ENCODE assay signal across 36 mouse cellular contexts in the genomic region with DNA sequence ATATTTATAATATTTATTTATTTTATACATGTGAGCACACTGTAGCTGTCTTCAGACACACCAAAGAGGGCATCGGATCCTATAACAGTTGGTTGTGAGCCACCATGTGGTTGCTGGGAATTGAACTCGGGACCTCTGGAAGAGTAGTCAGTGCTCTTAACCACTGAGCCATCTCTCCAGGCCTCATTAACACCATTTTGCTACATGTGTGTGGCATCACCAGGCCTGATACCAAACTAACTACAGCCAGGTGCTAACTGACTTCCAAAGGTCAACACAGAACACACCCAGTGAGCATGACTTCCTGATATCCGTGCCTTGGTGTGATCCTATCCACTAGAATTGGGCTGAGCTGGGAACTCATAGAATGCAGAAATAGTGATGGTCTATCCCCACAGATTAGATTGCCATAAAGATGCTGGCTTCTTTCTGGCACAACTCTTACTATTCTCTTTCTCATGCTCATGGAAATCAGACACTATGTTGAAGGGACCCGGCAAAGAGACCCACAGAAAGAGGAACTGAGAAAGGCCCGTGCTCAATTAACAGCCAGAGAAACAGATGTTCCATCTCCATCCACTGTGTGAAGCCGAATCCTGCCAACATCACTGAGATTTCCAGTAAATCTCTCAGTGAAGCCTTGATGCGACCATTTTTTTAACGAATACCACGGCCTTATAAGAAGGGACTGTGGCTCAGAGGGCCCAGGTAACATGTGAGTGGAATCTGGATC. TPM values are rescaled to one million over a fixed set of nuclear protein-coding genes. Genes with fewer than 3 reads are reported as not detected.
"Had no signal": no experiment of that assay in that cellular context is flagged by ENCODE, and none has a peak within 500 bp of the region (broad histone marks: within the 10 kb centered on the region; RNA-seq: fewer than 3 reads in every experiment).

No protein-coding gene starts in this region.

- H3K4me2 ChIP-seq: heart, embryonic 11.5 days; heart, embryonic 12.5 days; heart, embryonic 13.5 days; heart, embryonic 15.5 days; hindbrain, embryonic 12.5 days; hindbrain, embryonic 13.5 days; hindbrain, embryonic 14.5 days; hindbrain, embryonic 15.5 days; intestine, embryonic 15.5 days; kidney, embryonic 15.5 days had no signal

- ATAC-seq: hindbrain, embryonic 16.5 days; hindbrain, postnatal 0 days; inflammation-experienced regulatory T-cells, adult 6 months; intestine, embryonic 15.5 days; intestine, embryonic 16.5 days; intestine, postnatal 0 days had no signal

- H3K27me3 ChIP-seq: heart, embryonic 12.5 days; heart, embryonic 13.5 days; heart, embryonic 15.5 days; hindbrain, embryonic 12.5 days; hindbrain, embryonic 13.5 days; hindbrain, embryonic 15.5 days; intestine, embryonic 15.5 days; kidney, embryonic 15.5 days had no signal

- H3K4me1 ChIP-seq: heart, embryonic 10.5 days; heart, embryonic 12.5 days; heart, embryonic 15.5 days; hindbrain, embryonic 10.5 days; hindbrain, embryonic 12.5 days; hindbrain, embryonic 13.5 days; hindbrain, embryonic 15.5 days; intestine, embryonic 15.5 days had no signal

- H3K9ac ChIP-seq: heart, embryonic 12.5 days; heart, embryonic 13.5 days; heart, embryonic 15.5 days; hindbrain, embryonic 12.5 days; hindbrain, embryonic 13.5 days; hindbrain, embryonic 14.5 days; hindbrain, embryonic 15.5 days; intestine, embryonic 15.5 days; kidney, embryonic 15.5 days had no signal

- H3K4me3 ChIP-seq: heart, embryonic 10.5 days; heart, embryonic 12.5 days; heart, embryonic 13.5 days; heart, embryonic 15.5 days; hindbrain, embryonic 10.5 days; hindbrain, embryonic 12.5 days; hindbrain, embryonic 13.5 days; hindbrain, embryonic 15.5 days; intestine, embryonic 15.5 days; kidney, embryonic 15.5 days; layer of hippocampus, adult 2 months had no signal

- H3K36me3 ChIP-seq: heart, embryonic 10.5 days; heart, embryonic 12.5 days; heart, embryonic 13.5 days; heart, embryonic 15.5 days; hindbrain, embryonic 10.5 days; hindbrain, embryonic 12.5 days; hindbrain, embryonic 13.5 days; hindbrain, embryonic 15.5 days; intestine, embryonic 15.5 days; kidney, embryonic 15.5 days had no signal

- H3K27ac ChIP-seq: heart, embryonic 10.5 days; heart, embryonic 13.5 days; heart, embryonic 15.5 days; hindbrain, embryonic 10.5 days; hindbrain, embryonic 12.5 days; hindbrain, embryonic 13.5 days; hindbrain, embryonic 14.5 days; hindbrain, embryonic 15.5 days; hindbrain, postnatal 0 days; intestine, embryonic 15.5 days; kidney, embryonic 15.5 days; kidney, postnatal 0 days had no signal

- DNase-seq: heart, postnatal 10 days; heart, postnatal 14 days; heart, postnatal 36 days; heart, postnatal 4 days; kidney, adult 11 months; kidney, adult 18-20 months; kidney, adult 2 months; kidney, adult 8-10 months; kidney, adult 9 months; kidney, postnatal 10 days; kidney, postnatal 14 days; kidney, postnatal 25 days; kidney, postnatal 36 days; kidney, postnatal 4 days; layer of hippocampus, adult 9-11 months; layer of hippocampus, postnatal 36 days had no signal

- H3K9me3 ChIP-seq: heart, embryonic 10.5 days; heart, embryonic 12.5 days; heart, embryonic 13.5 days; heart, embryonic 15.5 days; hindbrain, embryonic 10.5 days; hindbrain, embryonic 12.5 days; hindbrain, embryonic 13.5 days; hindbrain, embryonic 15.5 days; intestine, embryonic 15.5 days; kidney, embryonic 15.5 days had no signal

RNA-seq across cellular contexts. Expression of gene Adamts20, which starts 37.6 kb away (rescaled TPM):
- total RNA-seq: hematopoietic stem cell, adult 5-6 weeks had no signal
- polyA plus RNA-seq: inflammation-experienced regulatory T-cells, adult 6 months had no signal
